Mouse (Mus musculus) frontal cortex, postnatal 25 days (tissue): ENCODE results near the gene Mtx2.

Experiments
- DNase-seq, 2 experiments: peaks; one replicate each; pipeline ENCODE4 v3.0.0; 2022; ENCODE audit warnings: low spot score in 2 of 2

The Mtx2 gene

GRCm38 (mm10) chr2:74917880-74918537, 92.4 kb downstream of the Mtx2 start:
- DNase-seq = no peak

- no peak for DNase-seq
Measured at GRCm38 (mm10) chr2:74925968-74926814, 100.6 kb downstream of the Mtx2 start.
